Mouse (Mus musculus) intestine, embryonic 14.5 days (tissue): Measurements from ENCODE around the gene Cuedc1. TPM values are rescaled to one million over a fixed set of nuclear protein-coding genes. Genes with fewer than 3 reads are reported as not detected.

Experiments
- ATAC-seq: fragments of 200-750 bp; cut with Nextera tagmentation; replicated peaks from 2 replicates; pipeline ENCODE4 v1.8.0; 2017; ENCODE audit warnings: low read depth, moderate number of reproducible peaks, moderate TSS enrichment, moderate library complexity; ENCODE audit not compliant: low FRiP score, low TSS enrichment
- DNase-seq: peaks from one replicate; pipeline ENCODE4 v3.0.0-alpha.2; 2018; ENCODE audit warnings: low spot score
- H3K27ac ChIP-seq: fragments of 300-500 bp; sonication (generic); 2 replicates; pipeline ENCODE4 v1.5.1; 2014; ENCODE audit warnings: low read depth, mild to moderate bottlenecking, control low read depth
- H3K27me3 ChIP-seq: fragments of 300-500 bp; sonication (generic); replicated peaks from 2 replicates; pipeline ENCODE4 v1.6.1; 2014; ENCODE audit warnings: low read length, control low read depth; ENCODE audit not compliant: control insufficient read depth, insufficient read depth
- H3K36me3 ChIP-seq: fragments of 300-500 bp; sonication (generic); 2 replicates; pipeline ENCODE4 v1.6.1; 2014; ENCODE audit warnings: low read length, control low read depth; ENCODE audit not compliant: control insufficient read depth, insufficient read depth
- H3K4me1 ChIP-seq: fragments of 300-500 bp; sonication (generic); replicated peaks from 2 replicates; pipeline ENCODE4 v1.6.1; 2014; ENCODE audit warnings: low read length, control low read depth, mixed read lengths; ENCODE audit not compliant: control insufficient read depth, insufficient read depth
- H3K4me2 ChIP-seq: fragments of 300-500 bp; sonication (generic); 2 replicates; pipeline ENCODE4 v1.6.1; 2014; ENCODE audit warnings: low read length
- H3K4me3 ChIP-seq: fragments of 300-500 bp; sonication (generic); 2 replicates; pipeline ENCODE4 v1.5.1; 2014; ENCODE audit warnings: low read depth, low read length, control low read depth, mixed read lengths
- H3K9ac ChIP-seq: fragments of 300-500 bp; sonication (generic); 2 replicates; pipeline ENCODE4 v1.6.1; 2014; ENCODE audit warnings: mild to moderate bottlenecking, low read length
- H3K9me3 ChIP-seq: fragments of 300-500 bp; sonication (generic); 2 replicates; pipeline ENCODE4 v1.6.1; 2016; ENCODE audit warnings: low read length, control low read depth; ENCODE audit not compliant: control insufficient read depth
- WGBS: fragments of 180-500 bp; shearing (Covaris S2); extraction: QIAGEN DNeasy Blood & Tissue Kit; methylation state at CpG from one replicate; pipeline ENCODE4 v1.1.7; 2014; 5-methylcytosine and 5-hydroxymethylcytosine counted together
- polyA plus RNA-seq: library from polyadenylated mRNA; unstranded; fragments of >200 nt; fragmentation: Nextera tagmentation; extraction: Ambion mirVana; gene quantifications from 2 replicates; pipeline ENCODE4 v1.2.1, GENCODE M21; 2014

Cuedc1 gene
- polyA plus RNA-seq, 1 experiment from 2014 or later: 16.7 TPM

- Histone ChIP-seq H3K4me1 (peaks cover 66% of the 10 kb centered on the region), H3K4me2 (no peak overlapping the region), H3K36me3 (no peaks in the 10 kb centered on the region), H3K9me3 (no peaks in the 10 kb centered on the region), H3K4me3 (no peak overlapping the region), H3K27ac (peak overlapping the region; percentile 82), H3K9ac (0 out of 2 replicates have a peak overlapping the region, but pooled peaks have one; percentile 4), H3K27me3 (no peaks in the 10 kb centered on the region)
- DNase-seq: no peak
- ATAC-seq: no peak
- 33% methylated on average over 6 of the region's 6 CpGs for WGBS
These were observed 20.2 kb downstream of the Cuedc1 start for GRCm38 (mm10) chr11:88118091-88118440.

GRCm38 (mm10) chr11:88118817-88119642 is 21.2 kb downstream of the Cuedc1 start:
- WGBS: 18% methylated on average over 8 of the region's 8 CpGs
- H3K4me3 ChIP-seq: no peak overlapping the region
- ATAC-seq (peak; percentile 74), DNase-seq (peak; percentile 74)
- H3K4me2 ChIP-seq: peak overlapping the region; percentile 14
- H3K9ac ChIP-seq: peak overlapping the region; percentile 4
- no peaks in the 10 kb centered on the region for H3K36me3 ChIP-seq
- no peaks in the 10 kb centered on the region for H3K9me3 ChIP-seq
- no peaks in the 10 kb centered on the region for H3K27me3 ChIP-seq
- H3K4me1 ChIP-seq: peaks cover 62% of the 10 kb centered on the region
- H3K27ac ChIP-seq: peak overlapping the region; percentile 82

GRCm38 (mm10) chr11:88122545-88122944 is 24.7 kb downstream of the Cuedc1 start:
- DNase-seq (no peak), ATAC-seq (no peak)
- no peak overlapping the region for H3K9ac ChIP-seq
- H3K9me3 ChIP-seq: no peaks in the 10 kb centered on the region
- H3K4me1 ChIP-seq: peaks cover 35% of the 10 kb centered on the region
- H3K4me2 ChIP-seq: no peak overlapping the region
- H3K4me3 ChIP-seq: no peak overlapping the region
- 69% methylated on average over 5 of the region's 5 CpGs for WGBS
- H3K27ac ChIP-seq: no peak overlapping the region
- H3K27me3 ChIP-seq: no peaks in the 10 kb centered on the region
- no peaks in the 10 kb centered on the region for H3K36me3 ChIP-seq

GRCm38 (mm10) chr11:88123021-88123420 is 25.2 kb downstream of the Cuedc1 start:
- Histone ChIP-seq H3K9ac (no peak overlapping the region), H3K4me3 (no peak overlapping the region), H3K4me2 (no peak overlapping the region), H3K27me3 (no peaks in the 10 kb centered on the region), H3K9me3 (no peaks in the 10 kb centered on the region), H3K36me3 (no peaks in the 10 kb centered on the region), H3K4me1 (peaks cover 31% of the 10 kb centered on the region), H3K27ac (no peak overlapping the region)
- no peak for ATAC-seq
- WGBS: 68% methylated on average over 5 of the region's 5 CpGs
- DNase-seq: no peak

- Histone ChIP-seq H3K4me2 (no peak overlapping the region), H3K9ac (no peak overlapping the region), H3K4me3 (no peak overlapping the region), H3K4me1 (peaks cover 23% of the 10 kb centered on the region), H3K27ac (no peak overlapping the region), H3K9me3 (no peaks in the 10 kb centered on the region), H3K27me3 (no peaks in the 10 kb centered on the region), H3K36me3 (no peaks in the 10 kb centered on the region)
- ATAC-seq: no peak
- no peak for DNase-seq
- WGBS: 19% methylated on average over 6 of the region's 6 CpGs
These were observed 25.9 kb downstream of the Cuedc1 start for GRCm38 (mm10) chr11:88123731-88124130.

GRCm38 (mm10) chr11:88125483-88125882 is 27.6 kb downstream of the Cuedc1 start:
- no peak overlapping the region for H3K4me3 ChIP-seq
- 80% methylated on average over 7 of the region's 7 CpGs for WGBS
- H3K27me3 ChIP-seq: no peaks in the 10 kb centered on the region
- peaks cover 8% of the 10 kb centered on the region; the same call in 1 of the 2 replicates for H3K4me1 ChIP-seq
- no peak for ATAC-seq
- H3K36me3 ChIP-seq: no peaks in the 10 kb centered on the region
- DNase-seq: no peak
- no peak overlapping the region for H3K27ac ChIP-seq
- no peak overlapping the region for H3K9ac ChIP-seq
- no peak overlapping the region for H3K4me2 ChIP-seq
- no peaks in the 10 kb centered on the region for H3K9me3 ChIP-seq

- no peak overlapping the region for H3K4me3 ChIP-seq
- H3K27me3 ChIP-seq: no peaks in the 10 kb centered on the region
- WGBS: 45% methylated on average over 5 of the region's 5 CpGs
- ATAC-seq (no peak), DNase-seq (no peak)
- H3K36me3 ChIP-seq: no peaks in the 10 kb centered on the region
- no peak overlapping the region for H3K27ac ChIP-seq
- peaks cover 6% of the 10 kb centered on the region for H3K4me1 ChIP-seq
- no peak overlapping the region for H3K4me2 ChIP-seq
- H3K9me3 ChIP-seq: no peaks in the 10 kb centered on the region
- H3K9ac ChIP-seq: no peak overlapping the region
These were observed 28.5 kb downstream of the Cuedc1 start for GRCm38 (mm10) chr11:88126306-88126793.

- ATAC-seq (no peak), DNase-seq (no peak)
- Histone ChIP-seq H3K4me2 (no peak overlapping the region), H3K9me3 (no peaks in the 10 kb centered on the region), H3K27ac (no peak overlapping the region), H3K27me3 (no peaks in the 10 kb centered on the region), H3K4me3 (no peak overlapping the region), H3K9ac (no peak overlapping the region), H3K4me1 (peaks cover 14% of the 10 kb centered on the region), H3K36me3 (no peaks in the 10 kb centered on the region)
- 92% methylated on average over 9 of the region's 9 CpGs for WGBS
These were observed 30.6 kb downstream of the Cuedc1 start for GRCm38 (mm10) chr11:88128461-88128860.

GRCm38 (mm10) chr11:88129281-88129680 is 31.4 kb downstream of the Cuedc1 start:
- no peak overlapping the region for H3K4me2 ChIP-seq
- ATAC-seq: no peak
- no peak overlapping the region for H3K4me3 ChIP-seq
- no peak overlapping the region for H3K9ac ChIP-seq
- no peak overlapping the region for H3K27ac ChIP-seq
- no peak for DNase-seq
- no peaks in the 10 kb centered on the region for H3K36me3 ChIP-seq
- H3K27me3 ChIP-seq: no peaks in the 10 kb centered on the region
- no peaks in the 10 kb centered on the region for H3K9me3 ChIP-seq
- H3K4me1 ChIP-seq: peaks cover 9% of the 10 kb centered on the region; the same call in 1 of the 2 replicates
- 83% methylated on average over 3 of the region's 3 CpGs for WGBS
